Mouse (Mus musculus) spleen, postnatal 10 days (tissue): ENCODE data around the gene Grin2a.

Source experiments
- DNase-seq, 2 experiments: peaks; one replicate each; pipeline ENCODE4 v3.0.0; 2021 to 2022; ENCODE audit warnings: low spot score in 2 of 2

Grin2a gene

GRCm38 (mm10) chr16:9994951-9995813 lies at the start of gene Grin2a:
Grin2a (minus strand) TSS chr16:9995560.
- DNase-seq, result no peak

- no peak for DNase-seq
Measured at GRCm38 (mm10) chr16:10035582-10036215, 40.3 kb upstream of the Grin2a start.

- DNase-seq, result no peak
Measured at GRCm38 (mm10) chr16:10033416-10033979, 38.1 kb upstream of the Grin2a start.

- no peak for DNase-seq
Measured at GRCm38 (mm10) chr16:10031891-10032290, 36.5 kb upstream of the Grin2a start.

GRCm38 (mm10) chr16:10026741-10027140 lies 31.4 kb upstream of the Grin2a start:
- no peak for DNase-seq

GRCm38 (mm10) chr16:10009743-10010142 lies 14.4 kb upstream of the Grin2a start:
- no peak for DNase-seq

- DNase-seq, result no peak
Measured at GRCm38 (mm10) chr16:10005606-10006005, 10.2 kb upstream of the Grin2a start.

- no peak for DNase-seq
Measured at GRCm38 (mm10) chr16:10004096-10004495, 8.7 kb upstream of the Grin2a start.

GRCm38 (mm10) chr16:10003001-10003400 lies 7.6 kb upstream of the Grin2a start:
- DNase-seq, result no peak

- DNase-seq, result no peak
Measured at GRCm38 (mm10) chr16:10001601-10002000, 6.2 kb upstream of the Grin2a start.

- DNase-seq, result no peak
Measured at GRCm38 (mm10) chr16:9999926-10000325, 4.6 kb upstream of the Grin2a start.

- DNase-seq, result no peak
Measured at GRCm38 (mm10) chr16:9997931-9998330, 2.6 kb upstream of the Grin2a start.

- no peak for DNase-seq
Measured at GRCm38 (mm10) chr16:9995814-9996210, 452 bp upstream of the Grin2a start.

- no peak for DNase-seq
Measured at GRCm38 (mm10) chr16:9994041-9994950, 1.1 kb downstream of the Grin2a start.

GRCm38 (mm10) chr16:9993255-9994040 lies 1.9 kb downstream of the Grin2a start:
- DNase-seq, result peak in 1 of 2 experiments; percentile 15

- no peak for DNase-seq
Measured at GRCm38 (mm10) chr16:9992773-9993221, 2.6 kb downstream of the Grin2a start.

- no peak for DNase-seq
Measured at GRCm38 (mm10) chr16:9992076-9992772, 3.1 kb downstream of the Grin2a start.

GRCm38 (mm10) chr16:9985041-9985440 lies 10.3 kb downstream of the Grin2a start:
- DNase-seq, result no peak

GRCm38 (mm10) chr16:9980641-9981040 lies 14.7 kb downstream of the Grin2a start:
- no peak for DNase-seq

GRCm38 (mm10) chr16:9978173-9978572 lies 17.2 kb downstream of the Grin2a start:
- no peak for DNase-seq
